Mouse (Mus musculus): Measurements from ENCODE around the gene Olfr715b.
"Not testable (repeated sequence)": the region's sequence is repeated elsewhere in the genome, so short reads cannot be mapped to it uniquely, and the experiment has no call there.

Olfr715b gene

GRCm38 (mm10) chr7:107110269-107110668, at the start of gene Olfr715b:
Gene Olfr715b (minus strand): TSS chr7:107110369.
- not testable (repeated sequence) for DNase-seq

GRCm38 (mm10) chr7:107138027-107138426, 27.9 kb upstream of the Olfr715b start, which contains the start of gene Olfr716:
Gene Olfr716 (plus strand): TSS chr7:107138327.
- not testable (repeated sequence) for DNase-seq

GRCm38 (mm10) chr7:107130983-107131382, 20.8 kb upstream of the Olfr715b start, which contains the start of gene Olfr715:
Gene Olfr715 (minus strand): TSS chr7:107131083.
- DNase-seq: not testable (repeated sequence)

GRCm38 (mm10) chr7:107092920-107093319, 17.2 kb downstream of the Olfr715b start, which contains the start of gene Olfr17:
Gene Olfr17 (plus strand): TSS chr7:107093220.
- DNase-seq: no peak

- DNase-seq: no peak
Measured at GRCm38 (mm10) chr7:107070681-107071080, 39.5 kb downstream of the Olfr715b start, which contains the start of gene Olfr714. Gene Olfr714 (plus strand): TSS chr7:107070981.

Data from thymus, postnatal 25 days (tissue).